20 mouse cellular contexts compared by ENCODE assay signal in genomic region chr7:84680931-84681330, GRCm38 (mm10). TPM values are rescaled to one million over a fixed set of nuclear protein-coding genes. Genes with fewer than 3 reads are reported as not detected.
DNase-seq lines count a peak whose midpoint lies in the region; ATAC-seq lines count a peak whose summit lies in the region.
"Had no signal": no experiment of that assay in that cellular context is flagged by ENCODE, and none has a peak within 500 bp of the region (broad histone marks: within the 10 kb centered on the region; RNA-seq: fewer than 3 reads in every experiment).

No protein-coding gene starts in this region.

- no peaks in the 10 kb centered on the region for H3K27me3 ChIP-seq in forebrain, embryonic 14.5 days (replicated peaks; ENCODE audit: control insufficient read depth, insufficient read depth, low read length)
- H3K27me3 ChIP-seq in forebrain, embryonic 15.5 days: no peaks in the 10 kb centered on the region
- H3K27me3 ChIP-seq in midbrain, embryonic 12.5 days: no peaks in the 10 kb centered on the region
- no peaks in the 10 kb centered on the region for H3K27me3 ChIP-seq in midbrain, embryonic 16.5 days (ENCODE audit: control insufficient read depth, insufficient read depth, low read depth, low read length)
- no peaks in the 10 kb centered on the region for H3K27me3 ChIP-seq in intestine, embryonic 15.5 days (replicated peaks)
- H3K27me3 ChIP-seq: embryonic facial prominence, embryonic 15.5 days; kidney, embryonic 15.5 days; limb, embryonic 13.5 days; megakaryocyte, embryonic 14.5 days; neural tube, embryonic 13.5 days; Patski had no signal

- no peak overlapping the region for H3K9ac ChIP-seq in forebrain, embryonic 14.5 days (ENCODE audit: low read length)
- H3K9ac ChIP-seq in forebrain, embryonic 15.5 days (replicated peaks): no peak overlapping the region
- no peak overlapping the region for H3K9ac ChIP-seq in midbrain, embryonic 12.5 days (replicated peaks)
- H3K9ac ChIP-seq in midbrain, embryonic 16.5 days (ENCODE audit: low read depth, low read length): no peak overlapping the region
- no peak overlapping the region for H3K9ac ChIP-seq in intestine, embryonic 15.5 days
- H3K9ac ChIP-seq: embryonic facial prominence, embryonic 15.5 days; kidney, embryonic 15.5 days; limb, embryonic 13.5 days; neural tube, embryonic 13.5 days had no signal

- DNase-seq in forebrain, embryonic 14.5 days (ENCODE audit: low spot score): peak; percentile 46
- DNase-seq in brain, adult 2 months (ENCODE audit: low read depth, low spot score): peak; percentile 65
- DNase-seq in cerebellum, postnatal 10 days: no peak
- DNase-seq: adrenal gland, postnatal 10 days; cerebellum, adult 18-20 months; kidney, postnatal 4 days; right cerebral cortex, postnatal 14 days; thymus, adult 2 months had no signal

- no peak overlapping the region for H3K27ac ChIP-seq in forebrain, embryonic 14.5 days (ENCODE audit: low read depth, low read length)
- no peak overlapping the region for H3K27ac ChIP-seq in forebrain, embryonic 15.5 days (replicated peaks)
- no peak overlapping the region for H3K27ac ChIP-seq in midbrain, embryonic 12.5 days (replicated peaks)
- no peak overlapping the region for H3K27ac ChIP-seq in midbrain, embryonic 16.5 days (ENCODE audit: low read length)
- no peak overlapping the region for H3K27ac ChIP-seq in intestine, embryonic 15.5 days
- H3K27ac ChIP-seq: embryonic facial prominence, embryonic 15.5 days; limb, embryonic 13.5 days; neural tube, embryonic 13.5 days had no signal

- no peaks in the 10 kb centered on the region for H3K36me3 ChIP-seq in forebrain, embryonic 14.5 days (ENCODE audit: control insufficient read depth, insufficient read depth, low read length)
- H3K36me3 ChIP-seq in forebrain, embryonic 15.5 days: no peaks in the 10 kb centered on the region
- H3K36me3 ChIP-seq in midbrain, embryonic 12.5 days: no peaks in the 10 kb centered on the region
- no peaks in the 10 kb centered on the region for H3K36me3 ChIP-seq in midbrain, embryonic 16.5 days (ENCODE audit: control insufficient read depth, insufficient read depth, low read length)
- H3K36me3 ChIP-seq in intestine, embryonic 15.5 days: no peaks in the 10 kb centered on the region
- H3K36me3 ChIP-seq: embryonic facial prominence, embryonic 15.5 days; kidney, embryonic 15.5 days; limb, embryonic 13.5 days; neural tube, embryonic 13.5 days had no signal

- no peaks in the 10 kb centered on the region for H3K9me3 ChIP-seq in forebrain, embryonic 14.5 days (replicated peaks; ENCODE audit: control insufficient read depth, low read length)
- no peaks in the 10 kb centered on the region for H3K9me3 ChIP-seq in forebrain, embryonic 15.5 days
- no peaks in the 10 kb centered on the region for H3K9me3 ChIP-seq in midbrain, embryonic 12.5 days
- H3K9me3 ChIP-seq in midbrain, embryonic 16.5 days (replicated peaks; ENCODE audit: control insufficient read depth, low read length, poor library complexity, severe bottlenecking): no peaks in the 10 kb centered on the region
- no peaks in the 10 kb centered on the region for H3K9me3 ChIP-seq in intestine, embryonic 15.5 days
- H3K9me3 ChIP-seq: embryonic facial prominence, embryonic 15.5 days; kidney, embryonic 15.5 days; limb, embryonic 13.5 days; megakaryocyte, embryonic 14.5 days; neural tube, embryonic 13.5 days had no signal

- no peak overlapping the region for H3K4me2 ChIP-seq in forebrain, embryonic 14.5 days (ENCODE audit: low read length)
- no peak overlapping the region for H3K4me2 ChIP-seq in forebrain, embryonic 15.5 days (replicated peaks)
- H3K4me2 ChIP-seq in midbrain, embryonic 12.5 days (replicated peaks): no peak overlapping the region
- H3K4me2 ChIP-seq in midbrain, embryonic 16.5 days (ENCODE audit: low read length): no peak overlapping the region
- H3K4me2 ChIP-seq in intestine, embryonic 15.5 days (replicated peaks): no peak overlapping the region

- ATAC-seq in forebrain, embryonic 14.5 days: no peak
- no peak for ATAC-seq in forebrain, embryonic 15.5 days (replicated peaks)
- 0 out of 2 replicates have a peak, but pooled peaks have one; percentile 38 for ATAC-seq in midbrain, embryonic 12.5 days (ENCODE audit: low FRiP score, low read depth)
- no peak for ATAC-seq in midbrain, embryonic 16.5 days
- no peak for ATAC-seq in intestine, embryonic 15.5 days
- ATAC-seq: hindbrain, embryonic 16.5 days; intestine, postnatal 0 days; Patski had no signal

- peaks cover 11% of the 10 kb centered on the region for H3K4me1 ChIP-seq in forebrain, embryonic 14.5 days (ENCODE audit: control insufficient read depth, insufficient read depth, low read length)
- peaks cover 15% of the 10 kb centered on the region for H3K4me1 ChIP-seq in forebrain, embryonic 15.5 days
- H3K4me1 ChIP-seq in midbrain, embryonic 12.5 days: peaks cover 17% of the 10 kb centered on the region
- peaks cover 18% of the 10 kb centered on the region for H3K4me1 ChIP-seq in midbrain, embryonic 16.5 days (ENCODE audit: control insufficient read depth, insufficient read depth, low read length)
- H3K4me1 ChIP-seq in intestine, embryonic 15.5 days (replicated peaks): 0 out of 2 replicates have a peak, but pooled peaks cover 6% of the 10 kb centered on the region

- no peak overlapping the region for H3K4me3 ChIP-seq in forebrain, embryonic 14.5 days (ENCODE audit: low read depth, low read length)
- no peak overlapping the region for H3K4me3 ChIP-seq in forebrain, embryonic 15.5 days
- H3K4me3 ChIP-seq in midbrain, embryonic 12.5 days: no peak overlapping the region
- H3K4me3 ChIP-seq in midbrain, embryonic 16.5 days (ENCODE audit: low read depth, low read length): no peak overlapping the region
- no peak overlapping the region for H3K4me3 ChIP-seq in intestine, embryonic 15.5 days (replicated peaks)
- H3K4me3 ChIP-seq: neural tube, embryonic 13.5 days had no signal

RNA-seq across cellular contexts. Expression of gene Zfand6, which starts 8.8 kb away (rescaled TPM):
- 220 and 234 TPM in 2 replicates for polyA plus RNA-seq in forebrain, embryonic 14.5 days (2014; fragmentation: Nextera tagmentation; extraction: Ambion mirVana)
- 190 and 192 TPM in 2 replicates for polyA plus RNA-seq in forebrain, embryonic 15.5 days (2015; fragmentation: Nextera tagmentation; extraction: Ambion mirVana)
- polyA plus RNA-seq in midbrain, embryonic 12.5 days (2016; fragmentation: Nextera tagmentation; extraction: Ambion mirVana): 217 and 224 TPM in 2 replicates
- 169 and 179 TPM in 2 replicates for polyA plus RNA-seq in midbrain, embryonic 16.5 days (2015; fragmentation: Nextera tagmentation; extraction: Ambion mirVana)
- polyA plus RNA-seq in intestine, embryonic 15.5 days (2015; fragmentation: Nextera tagmentation; extraction: Ambion mirVana): 162 and 174 TPM in 2 replicates

Comparison
In these comparisons a context has a peak if more than half of its experiments do, and no peak if none do; other contexts are left out.
1. DNase-seq: peak in forebrain, embryonic 14.5 days (single experiment) and brain, adult 2 months (single experiment); none in cerebellum, postnatal 10 days (0 of 2).